ENCODE assay signal across 9 mouse cellular contexts in the genomic region with DNA sequence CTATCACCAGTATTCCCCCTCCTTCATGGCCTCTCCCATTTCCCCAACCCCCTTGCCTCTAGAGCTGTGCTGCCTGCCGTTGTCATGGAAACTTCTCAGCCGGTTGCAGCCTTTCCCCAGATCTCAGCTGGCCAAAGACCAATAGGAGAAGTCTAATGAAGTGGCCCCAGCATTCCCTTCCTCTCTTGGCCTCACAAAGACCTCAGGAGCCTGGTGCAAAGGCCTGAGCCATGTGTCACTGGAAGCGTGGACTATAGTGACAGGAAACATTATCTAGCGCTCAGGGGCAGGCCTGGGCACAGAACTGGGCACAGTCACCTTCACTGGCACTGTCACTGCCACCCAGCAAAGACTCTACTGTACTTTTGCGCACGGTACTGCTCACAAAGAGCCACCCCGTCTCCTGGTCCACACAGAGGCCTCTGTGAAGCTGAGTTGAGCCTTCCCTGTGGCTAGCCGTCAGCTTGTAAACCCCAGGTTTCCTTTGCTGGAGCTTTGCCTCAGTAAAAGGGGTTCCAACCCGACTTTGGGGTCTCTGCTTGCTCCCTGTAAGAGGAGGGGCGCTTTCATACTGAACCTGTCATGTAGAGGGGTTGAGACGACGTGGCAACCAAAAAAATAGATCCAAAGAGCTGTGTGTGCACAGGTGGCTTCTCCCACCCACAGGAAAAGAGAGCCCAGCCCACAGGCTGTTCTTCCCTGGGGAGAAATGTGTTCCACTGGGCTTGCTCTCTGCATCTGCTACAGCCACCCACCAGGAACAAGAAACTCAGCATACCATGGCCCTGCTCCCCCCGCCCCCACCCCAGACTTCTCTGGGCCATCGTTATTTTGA.
A peak's percentile ranks its signal among the peaks of the same experiment; 100 is the strongest.
DNase-seq lines count a peak whose midpoint lies in the region; ATAC-seq and TF ChIP-seq lines count a peak whose summit lies in the region.
"Had no signal": no experiment of that assay in that cellular context is flagged by ENCODE, and none has a peak within 500 bp of the region (broad histone marks: within the 10 kb centered on the region; RNA-seq: fewer than 3 reads in every experiment).

No protein-coding gene starts in this region.

- H3K9me3 ChIP-seq in stomach, embryonic 14.5 days (ENCODE audit: control insufficient read depth, low read depth, low read length) = no peaks in the 10 kb centered on the region
- H3K9me3 ChIP-seq in stomach, postnatal 0 days (ENCODE audit: control insufficient read depth, low read length) = no peaks in the 10 kb centered on the region
- no peaks in the 10 kb centered on the region for H3K9me3 ChIP-seq in hindbrain, embryonic 12.5 days (replicated peaks)
- H3K9me3 ChIP-seq in limb, embryonic 11.5 days (ENCODE audit: control insufficient read depth, low read length) = no peaks in the 10 kb centered on the region
- no peaks in the 10 kb centered on the region for H3K9me3 ChIP-seq in liver, embryonic 12.5 days (replicated peaks)

- H3K9ac ChIP-seq in stomach, embryonic 14.5 days (replicated peaks; ENCODE audit: low read depth, low read length) = no peak overlapping the region
- H3K9ac ChIP-seq in stomach, postnatal 0 days (ENCODE audit: low read length) = no peak overlapping the region
- no peak overlapping the region for H3K9ac ChIP-seq in hindbrain, embryonic 12.5 days
- H3K9ac ChIP-seq in limb, embryonic 11.5 days (ENCODE audit: low read length) = no peak overlapping the region
- H3K9ac ChIP-seq in liver, embryonic 12.5 days = no peak overlapping the region

- no peak overlapping the region; the same call in 1 of the 2 replicates for H3K27ac ChIP-seq in stomach, embryonic 14.5 days (ENCODE audit: low read length)
- no peak overlapping the region for H3K27ac ChIP-seq in stomach, postnatal 0 days (replicated peaks)
- peak overlapping the region; percentile 82 for H3K27ac ChIP-seq in hindbrain, embryonic 12.5 days
- H3K27ac ChIP-seq in limb, embryonic 11.5 days (replicated peaks; ENCODE audit: low read depth, low read length) = peak overlapping the region; percentile 79
- H3K27ac ChIP-seq in liver, embryonic 12.5 days = no peak overlapping the region

- H3K4me3 ChIP-seq in stomach, embryonic 14.5 days (ENCODE audit: low read depth, low read length) = no peak overlapping the region
- H3K4me3 ChIP-seq in stomach, postnatal 0 days (ENCODE audit: low read depth, low read length) = no peak overlapping the region
- H3K4me3 ChIP-seq in hindbrain, embryonic 12.5 days = no peak overlapping the region
- H3K4me3 ChIP-seq in limb, embryonic 11.5 days (ENCODE audit: low read depth, low read length) = no peak overlapping the region
- no peak overlapping the region for H3K4me3 ChIP-seq in liver, embryonic 12.5 days

- ATAC-seq in stomach, embryonic 14.5 days (ENCODE audit: insufficient number of reproducible peaks, insufficient read depth, low FRiP score, low read depth) = peak; percentile 58; the same call in 1 of the 2 replicates
- no peak for ATAC-seq in stomach, postnatal 0 days (ENCODE audit: low FRiP score, low TSS enrichment)
- peak; percentile 89 for ATAC-seq in hindbrain, embryonic 12.5 days (ENCODE audit: low FRiP score)
- peak; percentile 75; the same call in 1 of the 2 replicates for ATAC-seq in limb, embryonic 11.5 days (ENCODE audit: insufficient number of reproducible peaks, low FRiP score, low TSS enrichment, low read depth)
- ATAC-seq in liver, embryonic 12.5 days = no peak
- ATAC-seq: Patski had no signal

- no peak for DNase-seq in stomach, postnatal 0 days (ENCODE audit: low spot score)
- peak; percentile 63 for DNase-seq in limb, embryonic 11.5 days (ENCODE audit: low spot score)
- DNase-seq in right cerebral cortex, postnatal 14 days = peak; percentile 46
- DNase-seq in spleen, adult 18-20 months = no peak
- DNase-seq in adrenal gland, postnatal 36 days = no peak

- no peaks in the 10 kb centered on the region for H3K27me3 ChIP-seq in stomach, embryonic 14.5 days (ENCODE audit: control insufficient read depth, insufficient read depth, low read length)
- no peaks in the 10 kb centered on the region for H3K27me3 ChIP-seq in stomach, postnatal 0 days (ENCODE audit: control insufficient read depth, insufficient read depth, low read length)
- no peaks in the 10 kb centered on the region for H3K27me3 ChIP-seq in hindbrain, embryonic 12.5 days
- no peaks in the 10 kb centered on the region for H3K27me3 ChIP-seq in limb, embryonic 11.5 days (ENCODE audit: control insufficient read depth, insufficient read depth, low read length)
- H3K27me3 ChIP-seq in liver, embryonic 12.5 days (replicated peaks) = no peaks in the 10 kb centered on the region
- H3K27me3 ChIP-seq: Patski had no signal

- no peak overlapping the region for H3K4me2 ChIP-seq in stomach, embryonic 14.5 days (replicated peaks; ENCODE audit: low read depth, low read length)
- no peak overlapping the region for H3K4me2 ChIP-seq in stomach, postnatal 0 days (replicated peaks; ENCODE audit: low read depth)
- no peak overlapping the region for H3K4me2 ChIP-seq in hindbrain, embryonic 12.5 days (replicated peaks)
- peak overlapping the region; percentile 20; the same call in 1 of the 2 replicates for H3K4me2 ChIP-seq in limb, embryonic 11.5 days (ENCODE audit: low read depth, severe bottlenecking)
- H3K4me2 ChIP-seq in liver, embryonic 12.5 days = no peak overlapping the region

- no peak for TF ChIP-seq EP300 in stomach, postnatal 0 days (optimal IDR thresholded peaks at IDR 0.05)

- 44% methylated on average over 14 of the region's 14 CpGs for WGBS in stomach, embryonic 14.5 days
- WGBS in stomach, postnatal 0 days = 43% methylated on average over 14 of the region's 14 CpGs
- WGBS in hindbrain, embryonic 12.5 days = 45% methylated on average over 14 of the region's 14 CpGs
- WGBS in limb, embryonic 11.5 days = 51% methylated on average over 14 of the region's 14 CpGs
- WGBS in liver, embryonic 12.5 days (ENCODE audit: insufficient replicate concordance) = 48% methylated on average over 14 of the region's 14 CpGs

- H3K36me3 ChIP-seq in stomach, embryonic 14.5 days (ENCODE audit: control insufficient read depth, insufficient read depth, low read length) = no peaks in the 10 kb centered on the region
- no peaks in the 10 kb centered on the region for H3K36me3 ChIP-seq in stomach, postnatal 0 days (ENCODE audit: control insufficient read depth, insufficient read depth, low read length)
- no peaks in the 10 kb centered on the region for H3K36me3 ChIP-seq in hindbrain, embryonic 12.5 days
- H3K36me3 ChIP-seq in limb, embryonic 11.5 days (ENCODE audit: control insufficient read depth, insufficient read depth, low read length) = no peaks in the 10 kb centered on the region
- no peaks in the 10 kb centered on the region for H3K36me3 ChIP-seq in liver, embryonic 12.5 days

- no peak for TF ChIP-seq CTCF in stomach, postnatal 0 days (IDR thresholded peaks at IDR 0.05; ENCODE audit: low read depth)

- H3K4me1 ChIP-seq in stomach, embryonic 14.5 days (ENCODE audit: control insufficient read depth, insufficient read depth, low read length) = peaks cover 4% of the 10 kb centered on the region
- H3K4me1 ChIP-seq in stomach, postnatal 0 days (replicated peaks; ENCODE audit: control insufficient read depth, insufficient read depth) = no peaks in the 10 kb centered on the region
- peaks cover 25% of the 10 kb centered on the region for H3K4me1 ChIP-seq in hindbrain, embryonic 12.5 days
- peaks cover 16% of the 10 kb centered on the region for H3K4me1 ChIP-seq in limb, embryonic 11.5 days (ENCODE audit: control insufficient read depth, insufficient read depth, low read length)
- no peaks in the 10 kb centered on the region for H3K4me1 ChIP-seq in liver, embryonic 12.5 days

Comparison
In these comparisons a context has a peak if more than half of its experiments do, and no peak if none do; other contexts are left out.
1. ATAC-seq: peak in stomach, embryonic 14.5 days (single experiment), hindbrain, embryonic 12.5 days (single experiment) and limb, embryonic 11.5 days (single experiment); none in stomach, postnatal 0 days (single experiment) and liver, embryonic 12.5 days (single experiment).
2. H3K27ac ChIP-seq: peak in hindbrain, embryonic 12.5 days (single experiment) and limb, embryonic 11.5 days (single experiment); none in stomach, embryonic 14.5 days (single experiment), stomach, postnatal 0 days (single experiment) and liver, embryonic 12.5 days (single experiment).
3. DNase-seq: peak in limb, embryonic 11.5 days (single experiment) and right cerebral cortex, postnatal 14 days (single experiment); none in stomach, postnatal 0 days (single experiment), spleen, adult 18-20 months (0 of 2) and adrenal gland, postnatal 36 days (0 of 2).